Mouse (Mus musculus): ENCODE measurements at regions not wholly inside any gene's neighbourhood (a gene's known extent, or its start where the extent isn't known, plus 50 kb on each side); places are given as distances from the start of the nearest gene placed in this dataset.

DNA sequence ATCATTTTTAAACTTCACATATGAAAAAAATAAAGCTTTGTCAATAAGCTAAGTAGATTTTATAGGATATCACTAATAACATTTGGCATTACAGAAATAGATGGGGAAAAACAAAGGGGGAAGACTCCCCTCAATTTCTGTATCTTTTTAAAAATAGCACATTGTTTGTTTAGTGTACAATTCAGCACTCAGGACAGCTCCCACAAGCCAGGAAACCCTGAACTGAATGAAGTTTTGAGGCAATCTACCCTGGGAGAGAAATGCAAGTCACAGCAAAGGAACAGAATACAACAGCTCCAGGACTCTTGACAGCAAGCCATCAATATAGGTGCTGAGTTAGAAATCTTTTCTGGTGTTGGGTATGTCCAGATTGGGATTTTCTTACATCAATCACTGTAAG, 556.5 kb upstream of the Sel1l start:
- TF ChIP-seq CHD2 (IDR thresholded peaks at IDR 0.05; ENCODE audit: low read depth, low read length), result no peak
- TF ChIP-seq HCFC1 (IDR thresholded peaks at IDR 0.05; ENCODE audit: borderline replicate concordance, insufficient read depth, low read length), result no peak
- TF ChIP-seq MAFK (IDR thresholded peaks at IDR 0.05; ENCODE audit: insufficient read depth, low read depth, low read length), result no peak
- TF ChIP-seq ZC3H11A (IDR thresholded peaks at IDR 0.05; ENCODE audit: borderline replicate concordance, low read depth, low read length), result no peak

All from ES-E14 (cell line).